Mouse (Mus musculus) brain, embryonic 14.5 days (tissue): ENCODE data around the gene Unc13c.

ENCODE experiments used
- CTCF ChIP-seq: fragments of 200-500 bp; IDR thresholded peaks from 2 replicates; pipeline ENCODE4 v1.5.1; 2012; ENCODE audit warnings: inconsistent platforms, mild to moderate bottlenecking, moderate library complexity, borderline replicate concordance; ENCODE audit not compliant: insufficient read depth, insufficient read length; ENCODE audit errors: extremely low read depth
- POLR2A ChIP-seq: fragments of 200-500 bp; IDR thresholded peaks from 2 replicates; pipeline ENCODE4 v1.6.1; 2012; ENCODE audit warnings: mild to moderate bottlenecking, inconsistent platforms, borderline replicate concordance; ENCODE audit not compliant: poor library complexity, insufficient read depth, insufficient read length, severe bottlenecking; ENCODE audit errors: extremely low read depth

GRCm38 (mm10) chr9:73970717-73971116 is 2.0 kb upstream of the Unc13c start:
- TF ChIP-seq CTCF (no peak), POLR2A (no peak)
